In genomic region chr2:72201506-72201905, GRCm38 (mm10) we compare ENCODE assay signal across 11 mouse cellular contexts.
DNase-seq lines count a peak whose midpoint lies in the region; ATAC-seq lines count a peak whose summit lies in the region.
"Had no signal": no experiment of that assay in that cellular context is flagged by ENCODE, and none has a peak within 500 bp of the region (broad histone marks: within the 10 kb centered on the region; RNA-seq: fewer than 3 reads in every experiment).

No protein-coding gene starts in this region.

- no peak overlapping the region for H3K4me3 ChIP-seq in liver, embryonic 12.5 days
- H3K4me3 ChIP-seq in lung, embryonic 16.5 days (ENCODE audit: low read length): no peak overlapping the region
- no peak overlapping the region for H3K4me3 ChIP-seq in forebrain, embryonic 11.5 days (ENCODE audit: low read depth, low read length)
- H3K4me3 ChIP-seq: limb, embryonic 13.5 days had no signal

- no peaks in the 10 kb centered on the region for H3K9me3 ChIP-seq in liver, embryonic 12.5 days (replicated peaks)
- no peaks in the 10 kb centered on the region for H3K9me3 ChIP-seq in lung, embryonic 16.5 days (ENCODE audit: control insufficient read depth, low read length)
- no peaks in the 10 kb centered on the region for H3K9me3 ChIP-seq in forebrain, embryonic 11.5 days (ENCODE audit: control insufficient read depth, low read length)
- H3K9me3 ChIP-seq: limb, embryonic 13.5 days had no signal

- no peak overlapping the region for H3K9ac ChIP-seq in liver, embryonic 12.5 days
- H3K9ac ChIP-seq in lung, embryonic 16.5 days (ENCODE audit: low read length): no peak overlapping the region
- H3K9ac ChIP-seq in forebrain, embryonic 11.5 days (ENCODE audit: low read length): no peak overlapping the region
- H3K9ac ChIP-seq: limb, embryonic 13.5 days had no signal

- peaks cover 6% of the 10 kb centered on the region; the same call in 1 of the 2 replicates for H3K27me3 ChIP-seq in liver, embryonic 12.5 days (replicated peaks)
- H3K27me3 ChIP-seq in lung, embryonic 16.5 days (ENCODE audit: control insufficient read depth, insufficient read depth, low read depth, low read length): no peaks in the 10 kb centered on the region
- no peaks in the 10 kb centered on the region for H3K27me3 ChIP-seq in forebrain, embryonic 11.5 days (ENCODE audit: control insufficient read depth, insufficient read depth, low read length)
- H3K27me3 ChIP-seq: limb, embryonic 13.5 days; Patski had no signal

- WGBS in liver, embryonic 12.5 days (ENCODE audit: insufficient replicate concordance): 25% methylated on average over 9 of the region's 9 CpGs
- WGBS in lung, embryonic 16.5 days: 7% methylated on average over 9 of the region's 9 CpGs
- 63% methylated on average over 9 of the region's 9 CpGs for WGBS in forebrain, embryonic 11.5 days

- H3K4me1 ChIP-seq in liver, embryonic 12.5 days: peaks cover 15% of the 10 kb centered on the region
- H3K4me1 ChIP-seq in lung, embryonic 16.5 days (replicated peaks; ENCODE audit: control insufficient read depth, insufficient read depth, low read length): peaks cover 33% of the 10 kb centered on the region
- H3K4me1 ChIP-seq in forebrain, embryonic 11.5 days (replicated peaks; ENCODE audit: control insufficient read depth, insufficient read depth, low read length): no peaks in the 10 kb centered on the region; the same call in 1 of the 2 replicates

- H3K27ac ChIP-seq in liver, embryonic 12.5 days: peak overlapping the region; percentile 38; the same call in 1 of the 2 replicates
- H3K27ac ChIP-seq in lung, embryonic 16.5 days (ENCODE audit: low read length): peak overlapping the region; percentile 40
- no peak overlapping the region for H3K27ac ChIP-seq in forebrain, embryonic 11.5 days (ENCODE audit: low read depth, low read length)
- H3K27ac ChIP-seq: limb, embryonic 13.5 days had no signal

- no peak for ATAC-seq in liver, embryonic 12.5 days
- ATAC-seq in lung, embryonic 16.5 days (ENCODE audit: low read depth): no peak
- ATAC-seq in forebrain, embryonic 11.5 days (replicated peaks; ENCODE audit: low FRiP score): no peak
- ATAC-seq: Patski had no signal

- H3K4me2 ChIP-seq in liver, embryonic 12.5 days: no peak overlapping the region
- H3K4me2 ChIP-seq in lung, embryonic 16.5 days (ENCODE audit: low read depth, low read length): no peak overlapping the region
- no peak overlapping the region for H3K4me2 ChIP-seq in forebrain, embryonic 11.5 days (ENCODE audit: low read depth, low read length, severe bottlenecking)
- H3K4me2 ChIP-seq: limb, embryonic 13.5 days had no signal

- DNase-seq in heart, adult 11 months: peak; percentile 87
- no peak for DNase-seq in heart, adult 9 months (ENCODE audit: low spot score in 2 of 2)
- no peak for DNase-seq in liver
- peak; percentile 36 for DNase-seq in thymus, postnatal 25 days
- DNase-seq in retina, embryonic 14.5 days (ENCODE audit: low spot score): no peak
- DNase-seq in forebrain, embryonic 11.5 days (ENCODE audit: low spot score): no peak
- DNase-seq: retina, postnatal 1 day had no signal

- no peaks in the 10 kb centered on the region for H3K36me3 ChIP-seq in liver, embryonic 12.5 days
- no peaks in the 10 kb centered on the region for H3K36me3 ChIP-seq in lung, embryonic 16.5 days (ENCODE audit: control insufficient read depth, insufficient read depth, low read length)
- no peaks in the 10 kb centered on the region for H3K36me3 ChIP-seq in forebrain, embryonic 11.5 days (ENCODE audit: control insufficient read depth, insufficient read depth, low read length)
- H3K36me3 ChIP-seq: limb, embryonic 13.5 days had no signal

Comparison
In these comparisons a context has a peak if more than half of its experiments do, and no peak if none do; other contexts are left out.
1. DNase-seq: peak in heart, adult 11 months (single experiment) and thymus, postnatal 25 days (single experiment); none in heart, adult 9 months (0 of 2), liver (single experiment), retina, embryonic 14.5 days (single experiment) and forebrain, embryonic 11.5 days (single experiment).